Comparison of ENCODE assay signal across 6 mouse cellular contexts in genomic region chr9:88969502-88969901, GRCm38 (mm10). TPM values are rescaled to one million over a fixed set of nuclear protein-coding genes. Genes with fewer than 3 reads are reported as not detected.
"Had no signal": no experiment of that assay in that cellular context is flagged by ENCODE, and none has a peak within 500 bp of the region (broad histone marks: within the 10 kb centered on the region; RNA-seq: fewer than 3 reads in every experiment).

No protein-coding gene starts in this region.

RNA-seq across cellular contexts. Expression of gene Bcl2a1a, which starts 12.8 kb away (rescaled TPM):
- total RNA-seq: midbrain, postnatal 0 days had no signal
- polyA plus RNA-seq: midbrain, embryonic 11.5 days; midbrain, embryonic 13.5 days; midbrain, embryonic 15.5 days; midbrain, postnatal 0 days; neural tube, embryonic 12.5 days; neural tube, embryonic 14.5 days had no signal
